Mouse (Mus musculus): Measurements from ENCODE around the gene Prrg3. TPM values are rescaled to one million over a fixed set of nuclear protein-coding genes. Genes with fewer than 3 reads are reported as not detected.

The Prrg3 gene
- polyA plus RNA-seq (2012; rRNA removed) = 14.5 and 17.7 TPM in 2 replicates

DNA sequence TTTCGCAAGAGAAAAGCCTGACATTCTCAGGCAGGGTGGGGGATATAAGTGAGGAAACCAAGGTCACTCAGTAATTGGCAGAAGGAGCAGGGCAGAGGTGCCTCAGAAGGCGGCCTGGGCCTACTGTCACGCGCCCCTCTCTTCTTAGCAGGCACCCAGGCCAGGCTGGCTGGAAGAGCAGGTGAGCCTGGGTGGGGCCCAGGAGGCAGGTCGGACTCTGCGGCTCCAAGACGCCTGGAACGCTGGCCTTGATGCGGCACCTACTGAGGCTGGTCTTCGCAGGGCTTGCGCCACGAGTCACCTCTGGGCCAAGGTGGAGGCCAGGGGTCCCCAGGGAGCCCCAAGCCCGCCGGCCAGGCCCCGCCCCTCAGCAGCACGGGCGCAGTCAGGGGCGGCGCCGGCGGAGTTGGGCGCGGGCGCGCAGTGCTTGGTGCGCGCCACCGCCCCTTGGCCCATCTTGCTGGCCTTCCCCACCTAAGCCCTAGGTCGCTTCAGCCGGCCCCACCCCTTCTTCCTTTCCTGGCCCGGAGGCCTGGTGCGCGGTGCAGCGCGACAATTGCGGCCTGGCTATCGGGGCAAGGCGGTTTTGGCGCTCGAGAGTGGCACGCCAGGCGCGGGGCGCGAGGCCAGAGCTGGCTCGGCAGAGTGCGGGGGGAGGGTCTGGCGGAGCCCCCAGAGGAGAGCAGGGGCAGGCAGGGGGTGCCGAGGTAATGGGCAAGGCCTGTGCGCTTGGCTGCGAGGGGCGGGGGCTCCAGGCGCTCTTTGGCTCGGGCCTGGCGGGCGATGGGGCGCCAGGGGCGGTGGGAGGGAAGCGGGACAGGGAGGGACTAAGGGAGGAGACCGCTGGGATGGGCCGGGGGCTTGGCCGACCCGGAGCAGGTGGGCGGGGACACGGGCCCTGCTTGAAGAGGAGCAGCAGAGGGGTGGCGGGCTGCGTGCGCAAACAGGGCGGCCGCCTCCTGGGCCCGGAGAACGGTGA is at the start of gene Prrg3:
Gene Prrg3 (plus strand): TSS at position 552 of the 979 bp plus-strand sequence.

DNA sequence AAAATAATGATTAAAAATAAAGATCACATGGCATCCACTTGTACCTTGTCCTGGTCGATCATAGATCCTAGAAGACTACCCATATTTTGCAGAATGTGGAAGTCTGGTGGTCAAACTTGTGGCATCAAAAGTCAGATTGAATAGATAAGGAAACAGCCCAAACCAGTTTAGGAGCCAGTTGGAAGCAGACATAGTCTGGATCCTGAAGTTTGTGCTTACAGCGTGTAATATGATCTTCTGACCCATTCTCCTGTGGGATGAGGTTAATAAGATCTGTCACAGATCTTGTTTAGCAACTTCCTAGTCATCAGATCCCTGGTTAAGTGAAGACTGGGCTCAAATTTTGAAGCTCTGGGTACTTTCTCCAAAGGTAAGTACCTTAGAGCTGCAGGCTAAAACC is 10.3 kb downstream of the Prrg3 start, which contains the start of gene Fate1:
Gene Fate1 (plus strand): TSS at position 301 of the 400 bp plus-strand sequence.

DNA sequence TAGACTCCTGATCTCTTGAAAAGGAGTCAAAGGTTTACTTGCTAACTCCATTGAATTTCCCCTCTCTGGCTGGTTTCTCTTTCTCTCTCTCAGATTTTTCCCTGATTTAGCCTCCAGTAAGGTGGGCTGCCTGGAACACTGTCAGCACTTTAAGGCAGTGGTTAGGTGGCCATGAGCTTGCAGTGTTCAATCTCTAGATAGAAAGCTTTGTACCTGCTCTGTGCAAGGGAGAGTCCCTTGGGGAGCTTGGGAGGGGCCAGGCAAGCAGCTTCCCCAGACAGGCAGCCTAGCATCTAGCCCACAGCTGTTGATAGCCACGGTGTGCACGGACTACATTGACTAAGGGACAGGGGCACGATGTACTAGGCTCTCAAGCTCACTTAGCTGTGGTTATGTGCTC is 29.1 kb downstream of the Prrg3 start, which contains the start of gene Cnga2:
Gene Cnga2 (plus strand): TSS at position 301 of the 400 bp plus-strand sequence.

Other genes with a start within 250 kb of the Prrg3 start
- 13.4 and 13.8 TPM in 2 replicates for gene Vma21, start 146.7 kb upstream of the Prrg3 start, polyA plus RNA-seq (2012; rRNA removed)
- gene Gm1141, start 41.6 kb upstream of the Prrg3 start, polyA plus RNA-seq (2012; rRNA removed) = 2.1 and 2.7 TPM in 2 replicates
- 0.09 and 0.25 TPM in 2 replicates for gene Fate1, start 10.4 kb downstream of the Prrg3 start, polyA plus RNA-seq (2012; rRNA removed)
- gene Cnga2, start 29.2 kb downstream of the Prrg3 start, polyA plus RNA-seq (2012; rRNA removed) = 0.16 and 0.34 TPM in 2 replicates

All from central nervous system, embryonic 14 days (tissue).